Mouse (Mus musculus) liver, embryonic 11.5 days (tissue): ENCODE results near the gene Lexm. TPM values are rescaled to one million over a fixed set of nuclear protein-coding genes. Genes with fewer than 3 reads are reported as not detected.

Experiments used
- ATAC-seq: fragments of 200-750 bp; cut with Nextera tagmentation; replicated peaks from 2 replicates; pipeline ENCODE4 v1.8.0; 2017; ENCODE audit warnings: moderate number of reproducible peaks, mild to moderate bottlenecking, moderate TSS enrichment, moderate library complexity; ENCODE audit not compliant: low FRiP score
- DNase-seq: peaks from one replicate; pipeline ENCODE4 v3.0.0-alpha.2; 2017; ENCODE audit warnings: low spot score
- H3K27ac ChIP-seq: fragments of 300-500 bp; sonication (generic); 2 replicates; pipeline ENCODE4 v1.5.1; 2014; ENCODE audit warnings: mild to moderate bottlenecking, low read depth, low read length, control low read depth
- H3K27me3 ChIP-seq: fragments of 300-500 bp; sonication (generic); replicated peaks from 2 replicates; pipeline ENCODE4 v1.6.1; 2014; ENCODE audit warnings: low read length, mixed read lengths; ENCODE audit not compliant: control insufficient read depth, insufficient read depth
- H3K36me3 ChIP-seq: fragments of 300-500 bp; sonication (generic); 2 replicates; pipeline ENCODE4 v1.6.1; 2014; ENCODE audit warnings: mild to moderate bottlenecking, low read length, moderate library complexity, mixed read lengths; ENCODE audit not compliant: control insufficient read depth, insufficient read depth
- H3K4me1 ChIP-seq: fragments of 300-500 bp; sonication (generic); replicated peaks from 2 replicates; pipeline ENCODE4 v1.6.1; 2014; ENCODE audit warnings: low read length, mixed read lengths; ENCODE audit not compliant: control insufficient read depth, insufficient read depth
- H3K4me2 ChIP-seq: fragments of 300-500 bp; sonication (generic); 2 replicates; pipeline ENCODE4 v1.6.1; 2014; ENCODE audit warnings: mild to moderate bottlenecking, control low read depth, moderate library complexity
- H3K4me3 ChIP-seq: fragments of 300-500 bp; sonication (generic); 2 replicates; pipeline ENCODE4 v1.5.1; 2014; ENCODE audit warnings: low read depth, low read length, control low read depth
- H3K9ac ChIP-seq: fragments of 300-500 bp; sonication (generic); 2 replicates; pipeline ENCODE4 v1.6.1; 2014; ENCODE audit warnings: low read depth, low read length, control low read depth
- H3K9me3 ChIP-seq: fragments of 300-500 bp; sonication (generic); 2 replicates; pipeline ENCODE4 v1.6.1; 2016; ENCODE audit warnings: low read length, inconsistent platforms, mixed read lengths; ENCODE audit not compliant: control insufficient read depth
- WGBS: fragments of 180-500 bp; shearing (Covaris S2); extraction: QIAGEN DNeasy Blood & Tissue Kit; methylation state at CpG from one replicate; pipeline ENCODE4 v1.1.7; 2014; 5-methylcytosine and 5-hydroxymethylcytosine counted together
- polyA plus RNA-seq: library from polyadenylated mRNA; unstranded; fragments of >200 nt; fragmentation: Nextera tagmentation; extraction: Ambion mirVana; gene quantifications from 2 replicates; pipeline ENCODE4 v1.2.1, GENCODE M21; 2014

Gene Lexm
- polyA plus RNA-seq, 1 experiment from 2014 or later: 0.52 TPM

DNA sequence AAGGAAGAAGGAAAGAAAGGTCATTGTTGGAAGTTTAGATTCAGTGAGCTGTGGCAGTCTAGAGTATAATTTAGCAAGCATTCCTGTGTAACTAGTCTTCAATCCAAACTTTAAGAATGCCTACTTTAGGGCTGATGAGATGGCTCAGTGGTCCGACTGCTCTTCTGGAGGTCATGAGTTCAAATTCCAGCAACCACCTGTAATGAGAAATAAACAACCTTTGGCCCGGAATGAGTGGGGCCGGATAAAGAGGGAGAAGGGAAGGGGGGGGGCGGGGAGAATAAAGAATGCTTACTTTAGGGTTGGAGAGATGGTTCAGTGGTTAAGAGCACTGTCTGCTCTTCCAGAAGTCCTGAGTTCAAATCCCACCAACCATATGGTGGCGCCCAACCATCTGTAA is 59.8 kb downstream of the Lexm start:
- WGBS: 74% methylated on average over 5 of the region's 5 CpGs
- no peaks in the 10 kb centered on the region for H3K27me3 ChIP-seq
- DNase-seq (no peak), ATAC-seq (no peak)
- no peak overlapping the region for H3K4me3 ChIP-seq
- no peak overlapping the region for H3K9ac ChIP-seq
- no peaks in the 10 kb centered on the region for H3K9me3 ChIP-seq
- H3K27ac ChIP-seq: no peak overlapping the region
- no peaks in the 10 kb centered on the region for H3K36me3 ChIP-seq
- no peak overlapping the region for H3K4me2 ChIP-seq
- H3K4me1 ChIP-seq: peaks cover 4% of the 10 kb centered on the region

DNA sequence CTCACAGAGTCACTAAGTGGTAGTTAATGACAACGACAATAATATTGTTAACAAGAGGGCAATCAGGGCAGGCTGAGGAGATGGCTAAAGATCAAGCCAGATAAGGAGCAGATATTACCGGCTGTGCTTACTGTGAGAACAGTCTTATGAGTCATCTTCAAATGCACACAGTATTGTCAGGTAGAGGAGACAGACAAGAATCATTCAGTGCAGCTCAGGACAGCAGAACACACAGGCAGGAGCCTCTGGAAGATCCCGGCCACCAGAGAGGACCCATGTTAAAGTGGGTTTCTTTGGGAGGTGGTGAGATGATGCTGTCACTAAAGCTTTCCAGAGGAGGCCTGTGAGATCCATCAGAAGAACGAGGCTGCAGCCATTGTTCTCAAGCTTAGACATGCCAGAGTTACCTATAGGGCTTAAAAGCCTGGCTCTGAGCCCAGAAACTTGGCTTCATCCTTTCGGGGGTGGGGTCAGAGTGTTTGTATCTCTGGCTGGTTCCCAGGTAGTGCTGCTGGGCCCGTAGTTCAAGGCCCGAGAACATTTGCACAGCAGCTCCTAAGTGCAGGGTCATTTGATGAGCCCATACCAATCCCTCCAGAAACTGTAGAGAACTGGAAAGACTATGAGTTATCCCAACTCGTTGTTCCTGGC is 66.4 kb downstream of the Lexm start:
- no peak overlapping the region for H3K9ac ChIP-seq
- H3K4me1 ChIP-seq: no peaks in the 10 kb centered on the region; the same call in 1 of the 2 replicates
- no peaks in the 10 kb centered on the region for H3K27me3 ChIP-seq
- H3K4me2 ChIP-seq: no peak overlapping the region
- no peak overlapping the region for H3K4me3 ChIP-seq
- H3K9me3 ChIP-seq: no peaks in the 10 kb centered on the region
- no peaks in the 10 kb centered on the region for H3K36me3 ChIP-seq
- WGBS: 68% methylated on average over 8 of the region's 8 CpGs
- DNase-seq: no peak
- no peak for ATAC-seq
- H3K27ac ChIP-seq: no peak overlapping the region

DNA sequence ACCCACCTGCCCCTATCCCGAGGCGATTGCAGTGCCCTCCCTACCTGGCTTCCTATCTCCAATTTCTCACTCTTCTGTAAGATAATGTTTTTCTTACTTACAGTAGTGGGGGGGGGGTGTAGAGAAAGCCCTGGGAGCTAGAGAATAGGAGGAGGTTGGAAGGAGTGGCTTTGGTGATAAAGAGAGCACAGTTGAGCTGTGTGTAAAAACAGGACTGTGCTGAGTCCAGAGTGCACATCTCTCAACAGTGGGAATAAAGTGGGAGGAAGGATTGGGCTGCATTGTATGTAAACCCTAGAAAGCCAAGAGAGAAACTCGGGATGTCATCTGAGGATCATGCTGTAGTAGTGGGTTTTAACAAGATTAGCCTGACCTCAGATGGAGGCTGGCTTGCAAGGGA is 68.9 kb downstream of the Lexm start:
- ATAC-seq (no peak), DNase-seq (no peak)
- 76% methylated on average over 3 of the region's 3 CpGs for WGBS
- Histone ChIP-seq H3K4me2 (no peak overlapping the region), H3K27me3 (no peaks in the 10 kb centered on the region), H3K9ac (no peak overlapping the region), H3K4me3 (no peak overlapping the region), H3K36me3 (no peaks in the 10 kb centered on the region), H3K27ac (no peak overlapping the region), H3K4me1 (no peaks in the 10 kb centered on the region; the same call in 1 of the 2 replicates), H3K9me3 (no peaks in the 10 kb centered on the region)

DNA sequence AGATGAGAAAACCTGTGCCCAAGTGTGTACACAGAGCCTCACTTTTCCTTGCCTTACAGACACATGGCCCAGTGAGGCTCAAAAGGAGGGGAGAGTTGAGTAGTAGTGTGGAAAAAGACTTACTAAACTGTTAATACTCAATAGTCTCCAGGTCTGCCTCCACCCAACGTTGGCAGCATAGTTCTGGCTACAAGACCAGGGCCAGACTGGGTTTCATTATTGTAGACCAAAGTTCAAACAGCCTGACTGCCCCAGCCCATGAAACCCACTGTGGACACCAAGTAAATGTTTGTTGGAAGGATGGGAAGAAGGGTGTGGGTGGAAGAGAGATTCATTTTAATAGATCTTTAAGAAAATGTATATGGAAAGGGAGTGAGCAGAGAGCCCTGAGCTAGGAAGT is 70.1 kb downstream of the Lexm start:
- WGBS: 71% methylated on average over 1 of the region's 1 CpGs

DNA sequence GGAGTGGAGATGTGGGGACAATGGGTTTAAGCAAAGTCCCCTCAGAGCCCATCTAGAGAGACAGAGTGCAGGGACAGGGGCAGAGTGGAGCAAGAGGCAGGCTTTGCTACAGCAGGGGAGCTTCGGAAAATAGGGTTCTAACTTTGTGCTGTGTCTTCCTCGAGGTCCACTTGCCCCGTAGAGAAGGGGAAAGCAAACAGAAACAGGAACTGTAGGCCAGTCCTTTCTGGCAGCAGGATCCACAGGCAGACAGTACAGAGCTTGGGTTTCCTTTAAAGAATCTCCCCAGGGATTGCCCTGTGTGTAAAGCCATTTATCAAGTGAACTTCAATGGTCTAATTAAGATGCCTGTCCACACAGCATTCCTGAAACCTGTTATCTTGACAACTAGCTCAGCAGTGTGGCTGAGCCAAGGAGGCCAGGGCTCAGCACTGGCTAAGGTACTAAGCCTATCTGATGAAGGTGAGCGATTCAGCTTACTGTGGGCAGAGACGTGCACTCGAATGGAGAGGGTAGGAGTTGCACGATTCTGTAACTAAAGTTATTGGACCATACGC is 71.1 kb downstream of the Lexm start:
- H3K4me3 ChIP-seq: no peak overlapping the region
- WGBS: 47% methylated on average over 8 of the region's 8 CpGs
- H3K27me3 ChIP-seq: no peaks in the 10 kb centered on the region
- no peaks in the 10 kb centered on the region for H3K9me3 ChIP-seq
- no peaks in the 10 kb centered on the region for H3K36me3 ChIP-seq
- no peak overlapping the region for H3K4me2 ChIP-seq
- DNase-seq (no peak), ATAC-seq (no peak)
- no peak overlapping the region for H3K27ac ChIP-seq
- no peaks in the 10 kb centered on the region; the same call in 1 of the 2 replicates for H3K4me1 ChIP-seq
- no peak overlapping the region for H3K9ac ChIP-seq

More for the DNA sequence above, 70.1 kb downstream of the Lexm start:
- no peaks in the 10 kb centered on the region for H3K9me3 ChIP-seq
- no peaks in the 10 kb centered on the region; the same call in 1 of the 2 replicates for H3K4me1 ChIP-seq
- no peak for DNase-seq
- no peaks in the 10 kb centered on the region for H3K27me3 ChIP-seq
- H3K27ac ChIP-seq: no peak overlapping the region
- H3K9ac ChIP-seq: no peak overlapping the region
- H3K36me3 ChIP-seq: no peaks in the 10 kb centered on the region
- no peak overlapping the region for H3K4me3 ChIP-seq
- no peak overlapping the region for H3K4me2 ChIP-seq
- ATAC-seq: no peak

DNA sequence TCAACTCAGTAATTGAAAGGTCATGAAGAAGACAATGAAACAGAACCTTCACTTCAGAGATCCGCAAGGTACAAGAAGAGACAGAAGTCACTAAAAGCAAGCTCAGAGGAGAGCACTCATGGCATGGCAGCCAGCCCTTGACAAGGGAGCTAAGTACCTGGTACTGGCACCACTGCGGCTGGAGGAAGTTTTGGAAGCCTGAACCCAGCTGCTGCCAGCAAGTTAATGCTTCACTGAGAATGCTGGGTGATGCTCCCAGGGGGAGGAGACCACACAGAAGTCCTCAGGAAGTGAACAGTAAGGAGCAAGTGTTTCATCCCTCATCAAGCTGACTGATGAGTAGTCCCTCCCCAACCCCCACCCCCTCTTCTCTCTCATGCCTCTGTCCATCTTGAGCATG is 74.8 kb downstream of the Lexm start:
- Histone ChIP-seq H3K27ac (no peak overlapping the region), H3K36me3 (no peaks in the 10 kb centered on the region), H3K9me3 (no peaks in the 10 kb centered on the region), H3K4me1 (no peaks in the 10 kb centered on the region), H3K4me2 (no peak overlapping the region), H3K4me3 (no peak overlapping the region), H3K9ac (no peak overlapping the region), H3K27me3 (peaks cover 2% of the 10 kb centered on the region; the same call in 1 of the 2 replicates)
- DNase-seq: no peak
- WGBS: 78% methylated on average over 2 of the region's 2 CpGs
- no peak for ATAC-seq

DNA sequence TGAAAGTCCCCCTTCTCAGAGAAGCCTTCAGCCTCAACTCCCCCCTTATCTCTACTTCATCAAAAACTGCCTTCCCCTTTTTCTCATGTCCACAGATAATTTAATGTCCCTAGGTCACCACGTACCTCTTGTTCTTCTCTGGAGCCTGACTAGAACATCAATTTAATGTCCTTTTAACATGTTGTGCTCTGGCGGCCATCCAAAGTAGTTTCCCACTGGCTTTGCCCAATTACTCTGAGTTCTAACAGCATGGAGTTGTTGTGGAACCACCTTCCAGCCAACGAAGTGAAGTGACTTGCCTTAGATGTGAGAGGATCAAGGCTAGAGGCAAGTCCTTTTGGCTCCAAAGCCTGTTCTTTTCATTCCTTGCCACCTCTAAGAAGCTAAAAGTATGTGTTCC is 75.5 kb downstream of the Lexm start:
- H3K4me2 ChIP-seq: no peak overlapping the region
- H3K4me3 ChIP-seq: no peak overlapping the region

More for the DNA sequence above, 75.5 kb downstream of the Lexm start:
- H3K36me3 ChIP-seq: no peaks in the 10 kb centered on the region
- ATAC-seq (no peak), DNase-seq (no peak)
- peaks cover 2% of the 10 kb centered on the region; the same call in 1 of the 2 replicates for H3K27me3 ChIP-seq
- no peaks in the 10 kb centered on the region for H3K9me3 ChIP-seq
- 59% methylated on average over 3 of the region's 3 CpGs for WGBS
- H3K27ac ChIP-seq: no peak overlapping the region
- no peak overlapping the region for H3K9ac ChIP-seq
- H3K4me1 ChIP-seq: no peaks in the 10 kb centered on the region
